Mouse (Mus musculus): ENCODE measurements around the gene Azin2. TPM values are rescaled to one million over a fixed set of nuclear protein-coding genes. Genes with fewer than 3 reads are reported as not detected.

The Azin2 gene
- polyA plus RNA-seq (2015; fragmentation: Illumina TruSeq; extraction: RNeasy Lipid Tissue Mini Kit (QIAGEN cat#74804); ENCODE audit: insufficient read depth, low replicate concordance): 1.6 TPM

DNA sequence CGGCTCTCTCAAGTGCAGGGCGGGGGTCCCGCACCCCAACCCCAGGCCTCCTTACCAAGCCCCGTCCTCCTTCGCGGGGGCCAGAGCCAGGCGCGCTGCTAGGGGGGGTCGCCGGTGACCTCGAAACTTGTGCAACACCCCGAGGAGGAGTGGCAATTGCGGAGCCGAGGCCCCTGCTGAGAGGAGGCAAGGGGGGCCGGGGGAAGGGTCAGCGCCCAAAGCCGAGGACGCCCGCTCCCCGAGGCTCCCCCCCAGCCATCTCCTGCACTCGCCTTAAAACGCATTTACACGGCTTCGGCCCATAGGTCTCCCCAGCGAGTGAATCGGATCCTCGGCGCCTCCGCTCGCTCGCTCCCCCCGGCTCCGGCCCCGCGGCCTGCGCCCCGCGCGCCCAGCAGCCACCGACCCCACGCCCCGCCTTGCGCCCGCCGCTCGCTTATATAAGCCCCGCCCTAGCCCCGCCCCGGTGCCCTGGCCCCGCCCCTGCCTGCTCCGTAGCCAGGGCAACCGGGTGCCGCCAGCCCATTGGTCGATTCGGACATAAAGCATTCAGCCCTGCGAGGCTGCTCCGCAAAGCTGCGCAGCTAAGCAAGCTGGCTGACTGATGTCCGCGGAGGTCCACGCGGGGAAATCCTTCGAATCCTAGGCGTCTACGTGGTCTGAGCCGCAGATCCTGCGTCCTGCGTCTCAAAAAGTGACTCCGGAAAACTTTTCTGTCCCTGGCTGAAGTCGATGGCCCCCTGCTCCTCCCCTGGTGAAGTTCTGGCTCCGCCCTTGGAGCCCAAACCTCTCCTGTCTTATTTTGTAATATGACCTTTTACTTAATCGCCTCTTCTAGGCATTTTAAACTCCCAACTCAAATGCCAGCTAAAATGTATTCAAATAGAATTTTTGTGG, at the start of gene Azin2:
Azin2 (minus strand) TSS at position 414 of the 897 bp plus-strand sequence.

DNA sequence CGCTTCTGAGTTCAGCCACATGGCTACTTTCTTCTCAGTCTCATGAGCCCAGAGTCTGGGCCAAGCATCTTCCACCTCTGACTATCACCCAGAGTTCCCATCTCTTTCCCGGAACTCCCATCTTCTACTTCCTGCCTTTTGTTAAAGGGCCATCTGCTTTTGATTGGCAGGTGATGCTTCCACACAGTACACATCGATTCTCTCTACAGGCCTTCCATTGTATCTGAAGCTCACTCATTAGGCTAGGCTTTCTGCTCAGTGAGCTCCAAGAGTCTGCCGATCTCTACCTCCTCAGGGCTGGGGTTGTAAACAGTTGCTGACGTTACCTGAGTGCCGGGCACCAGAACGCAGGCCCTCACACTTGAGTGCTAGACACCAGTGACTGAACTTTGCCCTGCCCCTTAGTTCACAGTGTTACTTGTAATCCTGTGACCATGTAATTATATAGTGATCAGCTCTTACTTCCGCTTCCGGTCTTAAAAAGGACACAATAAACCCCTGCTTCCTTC, 29.3 kb upstream of the Azin2 start, which contains the start of gene Ak2:
Ak2 (plus strand) TSS at position 459 of the 509 bp plus-strand sequence.

DNA sequence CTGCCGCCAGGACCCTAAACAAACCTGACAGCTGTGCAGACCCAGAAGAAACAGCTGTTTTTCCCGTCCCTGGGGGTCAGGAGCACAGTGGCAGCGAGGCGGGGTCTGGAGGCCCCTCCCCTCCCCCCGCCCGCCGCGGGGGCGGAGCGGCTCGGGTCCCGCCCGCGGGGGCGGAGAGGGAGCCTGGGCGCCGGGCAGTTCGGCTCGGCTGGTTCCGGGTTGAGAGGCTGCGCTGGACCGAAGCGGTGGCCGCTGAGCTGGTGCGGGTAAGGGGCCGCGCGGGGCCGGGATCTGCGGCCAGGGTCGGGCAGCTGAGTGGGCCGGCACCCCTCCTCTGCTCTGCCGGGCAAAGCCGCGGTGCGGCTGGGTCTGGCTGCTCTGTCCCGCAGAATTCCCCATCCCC, 78.9 kb downstream of the Azin2 start, which contains the start of gene Trim62:
Trim62 (plus strand) TSS at position 202 of the 403 bp plus-strand sequence.

Other genes starting within 250 kb of the Azin2 start
- 0.35 TPM for gene A3galt2, start 207.1 kb downstream of the Azin2 start, polyA plus RNA-seq (2015; fragmentation: Illumina TruSeq; extraction: RNeasy Lipid Tissue Mini Kit (QIAGEN cat#74804); ENCODE audit: insufficient read depth, low replicate concordance)
- 16.8 TPM for gene Zfp362, start 156.4 kb downstream of the Azin2 start, polyA plus RNA-seq (2015; fragmentation: Illumina TruSeq; extraction: RNeasy Lipid Tissue Mini Kit (QIAGEN cat#74804); ENCODE audit: insufficient read depth, low replicate concordance)
- 3.1 TPM for gene Trim62, start 78.9 kb downstream of the Azin2 start, polyA plus RNA-seq (2015; fragmentation: Illumina TruSeq; extraction: RNeasy Lipid Tissue Mini Kit (QIAGEN cat#74804); ENCODE audit: insufficient read depth, low replicate concordance)
- gene Ak2, start 29.5 kb upstream of the Azin2 start, polyA plus RNA-seq (2015; fragmentation: Illumina TruSeq; extraction: RNeasy Lipid Tissue Mini Kit (QIAGEN cat#74804); ENCODE audit: insufficient read depth, low replicate concordance): 71.9 TPM
- 77.8 TPM for gene Rnf19b, start 95.8 kb upstream of the Azin2 start, polyA plus RNA-seq (2015; fragmentation: Illumina TruSeq; extraction: RNeasy Lipid Tissue Mini Kit (QIAGEN cat#74804); ENCODE audit: insufficient read depth, low replicate concordance)
- not detected for gene Tmem54, start 143.1 kb upstream of the Azin2 start, polyA plus RNA-seq (2015; fragmentation: Illumina TruSeq; extraction: RNeasy Lipid Tissue Mini Kit (QIAGEN cat#74804); ENCODE audit: insufficient read depth, low replicate concordance)
- gene Hpca, start 159.6 kb upstream of the Azin2 start, polyA plus RNA-seq (2015; fragmentation: Illumina TruSeq; extraction: RNeasy Lipid Tissue Mini Kit (QIAGEN cat#74804); ENCODE audit: insufficient read depth, low replicate concordance): not detected
- 1.8 TPM for gene Fndc5, start 174.6 kb upstream of the Azin2 start, polyA plus RNA-seq (2015; fragmentation: Illumina TruSeq; extraction: RNeasy Lipid Tissue Mini Kit (QIAGEN cat#74804); ENCODE audit: insufficient read depth, low replicate concordance)
- 74.0 TPM for gene S100pbp, start 227.3 kb upstream of the Azin2 start, polyA plus RNA-seq (2015; fragmentation: Illumina TruSeq; extraction: RNeasy Lipid Tissue Mini Kit (QIAGEN cat#74804); ENCODE audit: insufficient read depth, low replicate concordance)
- 28.6 TPM for gene Yars, start 227.3 kb upstream of the Azin2 start, polyA plus RNA-seq (2015; fragmentation: Illumina TruSeq; extraction: RNeasy Lipid Tissue Mini Kit (QIAGEN cat#74804); ENCODE audit: insufficient read depth, low replicate concordance)